Mouse (Mus musculus) heart, embryonic 15.5 days (tissue): ENCODE data around the gene Fndc11. TPM values are rescaled to one million over a fixed set of nuclear protein-coding genes. Genes with fewer than 3 reads are reported as not detected.

ENCODE experiments used
- ATAC-seq: fragments of 200-750 bp; cut with Nextera tagmentation; replicated peaks from 2 replicates; pipeline ENCODE4 v1.8.0; 2017; ENCODE audit warnings: low read depth, moderate TSS enrichment; ENCODE audit not compliant: insufficient number of reproducible peaks, insufficient read depth, low FRiP score
- H3K27ac ChIP-seq: fragments of 300-500 bp; sonication (generic); 2 replicates; pipeline ENCODE4 v1.5.1; 2015; ENCODE audit warnings: mild to moderate bottlenecking, inconsistent platforms
- H3K27me3 ChIP-seq: fragments of 300-500 bp; sonication (generic); 2 replicates; pipeline ENCODE4 v1.6.1; 2015; ENCODE audit warnings: inconsistent platforms
- H3K36me3 ChIP-seq: fragments of 300-500 bp; sonication (generic); 2 replicates; pipeline ENCODE4 v1.6.1; 2015; ENCODE audit warnings: mild to moderate bottlenecking, inconsistent platforms
- H3K4me1 ChIP-seq: fragments of 300-500 bp; sonication (generic); replicated peaks from 2 replicates; pipeline ENCODE4 v1.6.1; 2015; ENCODE audit warnings: inconsistent platforms
- H3K4me2 ChIP-seq: fragments of 300-500 bp; sonication (generic); 2 replicates; pipeline ENCODE4 v1.6.1; 2015; ENCODE audit warnings: inconsistent platforms, mild to moderate bottlenecking, moderate library complexity
- H3K4me3 ChIP-seq: fragments of 300-500 bp; sonication (generic); 2 replicates; pipeline ENCODE4 v1.5.1; 2015; ENCODE audit warnings: mild to moderate bottlenecking, inconsistent platforms
- H3K9ac ChIP-seq: fragments of 300-500 bp; sonication (generic); 2 replicates; pipeline ENCODE4 v1.6.1; 2015; ENCODE audit warnings: mild to moderate bottlenecking, inconsistent platforms
- H3K9me3 ChIP-seq: fragments of 300-500 bp; sonication (generic); replicated peaks from 2 replicates; pipeline ENCODE4 v1.6.1; 2016; ENCODE audit warnings: inconsistent platforms
- WGBS: fragments of 180-500 bp; shearing (Covaris S2); methylation state at CpG from one replicate; pipeline ENCODE4 v1.1.7; 2015; ENCODE audit warnings: mixed read lengths; 5-methylcytosine and 5-hydroxymethylcytosine counted together
- polyA plus RNA-seq: library from polyadenylated mRNA; unstranded; fragments of >200 nt; fragmentation: Nextera tagmentation; extraction: Ambion mirVana; gene quantifications from 2 replicates; pipeline ENCODE4 v1.2.1, GENCODE M21; 2015

Fndc11 gene
- polyA plus RNA-seq, 1 experiment from 2014 or later: 0.10 TPM

GRCm38 (mm10) chr2:181220361-181220760 is 548 bp downstream of the Fndc11 start:
- 0 out of 2 replicates have a peak, but pooled peaks have one; percentile 1 for ATAC-seq
- Histone ChIP-seq H3K4me2 (peak overlapping the region; percentile 67), H3K9me3 (no peaks in the 10 kb centered on the region), H3K4me1 (peaks cover 14% of the 10 kb centered on the region), H3K9ac (no peak overlapping the region), H3K27ac (0 out of 2 replicates have a peak overlapping the region, but pooled peaks have one; percentile 60), H3K36me3 (no peaks in the 10 kb centered on the region), H3K4me3 (peak overlapping the region; percentile 37; the same call in 1 of the 2 replicates), H3K27me3 (peaks cover 9% of the 10 kb centered on the region)
- WGBS: 55% methylated on average over 2 of the region's 2 CpGs

- Histone ChIP-seq H3K4me1 (peaks cover 6% of the 10 kb centered on the region), H3K4me3 (no peak overlapping the region), H3K27ac (no peak overlapping the region), H3K36me3 (no peaks in the 10 kb centered on the region; the same call in 1 of the 2 replicates), H3K4me2 (no peak overlapping the region), H3K9ac (no peak overlapping the region), H3K27me3 (no peaks in the 10 kb centered on the region), H3K9me3 (no peaks in the 10 kb centered on the region)
- ATAC-seq: no peak
- 80% methylated on average over 2 of the region's 2 CpGs for WGBS
These were observed 5.2 kb downstream of the Fndc11 start for GRCm38 (mm10) chr2:181224994-181225393.

- Histone ChIP-seq H3K36me3 (no peaks in the 10 kb centered on the region; the same call in 1 of the 2 replicates), H3K4me1 (no peaks in the 10 kb centered on the region), H3K9ac (no peak overlapping the region), H3K27me3 (no peaks in the 10 kb centered on the region), H3K27ac (no peak overlapping the region), H3K9me3 (no peaks in the 10 kb centered on the region), H3K4me2 (no peak overlapping the region), H3K4me3 (no peak overlapping the region)
- ATAC-seq: no peak
- WGBS: 69% methylated on average over 3 of the region's 3 CpGs
These were observed 7.3 kb downstream of the Fndc11 start for GRCm38 (mm10) chr2:181227122-181227521.

GRCm38 (mm10) chr2:181228335-181228734 is 8.5 kb downstream of the Fndc11 start:
- Histone ChIP-seq H3K27ac (no peak overlapping the region), H3K36me3 (no peaks in the 10 kb centered on the region; the same call in 1 of the 2 replicates), H3K4me2 (no peak overlapping the region), H3K27me3 (no peaks in the 10 kb centered on the region), H3K9me3 (no peaks in the 10 kb centered on the region), H3K4me3 (no peak overlapping the region), H3K9ac (no peak overlapping the region), H3K4me1 (no peaks in the 10 kb centered on the region)
- ATAC-seq: no peak
- WGBS: 60% methylated on average over 1 of the region's 1 CpGs

GRCm38 (mm10) chr2:181231171-181231570 is 11.4 kb downstream of the Fndc11 start:
- WGBS: 73% methylated on average over 20 of the region's 20 CpGs
- Histone ChIP-seq H3K27ac (no peak overlapping the region), H3K9me3 (no peaks in the 10 kb centered on the region), H3K4me3 (no peak overlapping the region), H3K27me3 (no peaks in the 10 kb centered on the region), H3K4me1 (no peaks in the 10 kb centered on the region), H3K36me3 (no peaks in the 10 kb centered on the region; the same call in 1 of the 2 replicates), H3K4me2 (no peak overlapping the region), H3K9ac (no peak overlapping the region)
- no peak for ATAC-seq

- H3K4me3 ChIP-seq: no peak overlapping the region
- H3K27ac ChIP-seq: no peak overlapping the region
- WGBS: 85% methylated on average over 15 of the region's 15 CpGs
- no peaks in the 10 kb centered on the region for H3K9me3 ChIP-seq
- H3K4me1 ChIP-seq: no peaks in the 10 kb centered on the region
- no peak overlapping the region for H3K9ac ChIP-seq
- no peak for ATAC-seq
- no peak overlapping the region for H3K4me2 ChIP-seq
- no peaks in the 10 kb centered on the region for H3K27me3 ChIP-seq
- no peaks in the 10 kb centered on the region; the same call in 1 of the 2 replicates for H3K36me3 ChIP-seq
These were observed 13.6 kb downstream of the Fndc11 start for GRCm38 (mm10) chr2:181233443-181233842.

GRCm38 (mm10) chr2:181234680-181235079 is 14.9 kb downstream of the Fndc11 start:
- Histone ChIP-seq H3K36me3 (no peaks in the 10 kb centered on the region; the same call in 1 of the 2 replicates), H3K9ac (no peak overlapping the region), H3K27me3 (no peaks in the 10 kb centered on the region), H3K9me3 (no peaks in the 10 kb centered on the region), H3K4me2 (no peak overlapping the region), H3K4me3 (no peak overlapping the region), H3K27ac (no peak overlapping the region), H3K4me1 (no peaks in the 10 kb centered on the region)
- 82% methylated on average over 11 of the region's 11 CpGs for WGBS
- no peak for ATAC-seq

- no peaks in the 10 kb centered on the region for H3K27me3 ChIP-seq
- no peaks in the 10 kb centered on the region for H3K36me3 ChIP-seq
- no peak overlapping the region for H3K4me3 ChIP-seq
- no peak overlapping the region for H3K9ac ChIP-seq
- no peaks in the 10 kb centered on the region for H3K9me3 ChIP-seq
- no peak overlapping the region for H3K4me2 ChIP-seq
- WGBS: 77% methylated on average over 23 of the region's 23 CpGs
- H3K4me1 ChIP-seq: peaks cover 4% of the 10 kb centered on the region; the same call in 1 of the 2 replicates
- ATAC-seq: no peak
- no peak overlapping the region for H3K27ac ChIP-seq
These were observed 16.1 kb downstream of the Fndc11 start for GRCm38 (mm10) chr2:181235681-181236566.

- Histone ChIP-seq H3K4me3 (no peak overlapping the region), H3K36me3 (no peaks in the 10 kb centered on the region), H3K9ac (no peak overlapping the region), H3K27ac (no peak overlapping the region), H3K27me3 (no peaks in the 10 kb centered on the region), H3K4me1 (peaks cover 12% of the 10 kb centered on the region; the same call in 1 of the 2 replicates), H3K4me2 (no peak overlapping the region), H3K9me3 (no peaks in the 10 kb centered on the region)
- ATAC-seq: no peak
- 86% methylated on average over 17 of the region's 17 CpGs for WGBS
These were observed 17.6 kb downstream of the Fndc11 start for GRCm38 (mm10) chr2:181237251-181238014.

GRCm38 (mm10) chr2:181238091-181238610 is 18.3 kb downstream of the Fndc11 start:
- Histone ChIP-seq H3K4me2 (no peak overlapping the region), H3K27ac (no peak overlapping the region), H3K36me3 (no peaks in the 10 kb centered on the region), H3K9ac (no peak overlapping the region), H3K27me3 (no peaks in the 10 kb centered on the region), H3K9me3 (no peaks in the 10 kb centered on the region), H3K4me3 (no peak overlapping the region), H3K4me1 (peaks cover 12% of the 10 kb centered on the region; the same call in 1 of the 2 replicates)
- no peak for ATAC-seq
- WGBS: 74% methylated on average over 10 of the region's 10 CpGs

- ATAC-seq: no peak
- WGBS: 77% methylated on average over 2 of the region's 2 CpGs
These were observed 19.0 kb downstream of the Fndc11 start for GRCm38 (mm10) chr2:181238861-181239260.

More at GRCm38 (mm10) chr2:181238861-181239260, 19.0 kb downstream of the Fndc11 start:
- peaks cover 14% of the 10 kb centered on the region; the same call in 1 of the 2 replicates for H3K4me1 ChIP-seq
- H3K9me3 ChIP-seq: no peaks in the 10 kb centered on the region
- H3K27ac ChIP-seq: no peak overlapping the region
- no peak overlapping the region for H3K4me3 ChIP-seq
- H3K27me3 ChIP-seq: no peaks in the 10 kb centered on the region
- no peaks in the 10 kb centered on the region for H3K36me3 ChIP-seq
- no peak overlapping the region for H3K4me2 ChIP-seq
- H3K9ac ChIP-seq: no peak overlapping the region
